Mouse (Mus musculus): Measurements from ENCODE around the gene Noxa1.

The Noxa1 gene

DNA sequence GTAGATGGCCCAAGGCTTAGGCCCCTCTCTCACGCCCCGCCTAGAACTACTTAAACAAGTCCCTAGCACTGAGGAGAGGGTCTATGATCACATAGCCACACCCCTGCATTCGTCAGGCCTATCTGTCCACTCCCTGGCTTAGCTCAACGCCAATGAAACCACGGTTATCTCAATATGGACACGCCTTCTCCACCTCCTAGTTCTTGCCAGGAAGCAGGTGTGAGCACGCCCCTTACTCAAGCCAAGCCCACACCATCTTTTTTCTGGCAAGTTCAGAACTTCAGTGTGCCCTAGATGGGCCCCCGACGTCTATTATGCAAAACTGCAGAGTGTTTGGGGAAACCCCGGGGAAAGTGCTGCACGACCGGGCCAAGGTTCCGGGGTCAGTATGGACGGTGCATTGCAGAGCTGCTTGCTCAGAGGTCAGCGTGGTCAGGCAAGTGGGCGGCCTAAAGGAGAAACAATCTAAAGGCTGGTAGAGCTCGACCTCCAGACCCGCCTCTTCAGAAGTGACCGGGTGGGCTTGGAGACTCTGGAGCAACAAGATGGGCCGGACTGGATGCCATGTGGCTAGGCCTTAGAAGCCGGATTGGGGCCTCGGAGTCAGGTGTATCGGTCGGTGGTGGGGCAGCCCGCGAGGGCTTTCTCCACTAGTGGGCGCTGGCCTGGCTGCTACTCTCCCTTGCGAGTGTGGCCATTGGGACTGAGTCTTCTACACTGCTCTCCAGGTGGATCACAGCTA, at the start of gene Noxa1:
Gene Noxa1, minus strand, starts transcription at position 41 of the 742 bp plus-strand sequence.
- in situ Hi-C loops (cut with MboI; ENCODE audit: unreplicated experiment in 2 of 2) = loop anchor here in 1 of 2 experiments (10.0 kb wide), 1 partner anchor 160 kb away; the partner anchor contains the start of gene Tmem203

GRCm38 (mm10) chr2:25141921-25142320, 47.0 kb upstream of the Noxa1 start:
- in situ Hi-C loops (cut with MboI; ENCODE audit: unreplicated experiment in 2 of 2) = no loop called here

- in situ Hi-C loops (cut with MboI; ENCODE audit: unreplicated experiment in 2 of 2) = no loop called here
Observed at GRCm38 (mm10) chr2:25141185-25141584, 46.2 kb upstream of the Noxa1 start.

DNA sequence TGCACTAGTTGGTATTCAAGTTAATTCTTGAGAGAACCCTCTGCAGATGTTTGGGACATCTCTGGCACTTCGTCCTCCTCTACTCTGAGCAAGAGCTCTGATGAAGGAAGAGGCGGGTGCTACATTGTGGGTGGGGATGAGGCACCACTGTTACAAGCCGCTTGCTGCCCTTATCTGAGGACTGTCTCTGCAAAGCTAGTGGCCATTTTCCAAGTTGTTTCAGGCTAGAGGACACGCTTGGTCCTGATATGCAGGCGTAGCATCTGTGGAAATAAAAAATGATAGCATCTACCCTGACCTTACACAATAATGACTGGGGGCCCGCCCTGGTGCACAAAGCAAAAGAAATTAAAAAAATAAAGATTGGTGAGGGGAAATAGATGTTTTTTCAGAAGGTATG, 42.9 kb upstream of the Noxa1 start:
- in situ Hi-C loops (cut with MboI; ENCODE audit: unreplicated experiment in 2 of 2) = loop anchor here in 1 of 2 experiments (10.0 kb wide), 1 partner anchor 187 kb away; no protein-coding TSS in a partner anchor

DNA sequence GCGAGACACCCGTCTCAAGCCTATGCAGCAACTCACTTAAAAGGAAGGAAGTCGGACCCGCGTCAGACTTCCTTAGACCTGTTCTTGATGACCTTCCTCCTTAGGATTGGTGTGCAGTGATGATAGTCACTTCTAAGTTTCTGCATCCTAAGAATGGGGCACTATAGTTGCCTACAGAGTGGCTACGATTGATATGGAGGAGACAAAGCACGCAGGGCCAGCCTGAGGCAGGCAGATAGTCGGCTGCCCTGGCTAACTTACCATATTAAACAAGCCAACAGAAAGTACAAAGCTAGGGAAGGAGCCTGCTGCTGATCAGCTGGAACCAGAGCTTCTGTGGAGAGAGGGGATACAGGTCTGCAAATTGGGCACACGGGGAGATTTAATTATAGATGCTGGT, 36.7 kb upstream of the Noxa1 start:
- in situ Hi-C loops (cut with MboI; ENCODE audit: unreplicated experiment in 2 of 2) = loop anchor here in 1 of 2 experiments (10.0 kb wide), 1 partner anchor 193 kb away; no protein-coding TSS in a partner anchor

DNA sequence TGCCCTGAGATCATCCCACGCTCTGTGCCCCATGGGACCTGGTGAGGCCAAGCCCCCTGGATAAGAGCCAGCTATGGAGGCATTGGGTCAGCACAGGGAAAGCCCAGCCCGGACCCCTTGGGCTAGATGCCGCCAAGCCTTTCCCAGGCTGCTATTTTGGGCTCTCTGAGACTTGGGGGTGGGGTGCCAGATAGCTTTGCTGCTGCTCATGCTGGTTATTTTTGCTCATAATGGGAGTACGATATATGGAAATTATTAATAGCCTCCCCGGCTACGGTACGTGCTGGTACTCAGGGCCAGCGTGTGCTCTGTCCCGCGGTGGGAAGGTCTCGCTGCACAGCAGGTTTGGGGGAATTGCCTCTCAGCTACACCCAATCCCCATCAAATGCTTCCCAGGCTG, 33.1 kb upstream of the Noxa1 start:
- in situ Hi-C loops (cut with MboI; ENCODE audit: unreplicated experiment in 2 of 2) = loop anchor here (5.0 kb wide), 2 partner anchors 124 to 274 kb away; no protein-coding TSS in a partner anchor

GRCm38 (mm10) chr2:25127206-25127605, 32.3 kb upstream of the Noxa1 start:
- in situ Hi-C loops (cut with MboI; ENCODE audit: unreplicated experiment in 2 of 2) = loop anchor here (5.0 kb wide), 2 partner anchors 125 to 275 kb away; no protein-coding TSS in a partner anchor

DNA sequence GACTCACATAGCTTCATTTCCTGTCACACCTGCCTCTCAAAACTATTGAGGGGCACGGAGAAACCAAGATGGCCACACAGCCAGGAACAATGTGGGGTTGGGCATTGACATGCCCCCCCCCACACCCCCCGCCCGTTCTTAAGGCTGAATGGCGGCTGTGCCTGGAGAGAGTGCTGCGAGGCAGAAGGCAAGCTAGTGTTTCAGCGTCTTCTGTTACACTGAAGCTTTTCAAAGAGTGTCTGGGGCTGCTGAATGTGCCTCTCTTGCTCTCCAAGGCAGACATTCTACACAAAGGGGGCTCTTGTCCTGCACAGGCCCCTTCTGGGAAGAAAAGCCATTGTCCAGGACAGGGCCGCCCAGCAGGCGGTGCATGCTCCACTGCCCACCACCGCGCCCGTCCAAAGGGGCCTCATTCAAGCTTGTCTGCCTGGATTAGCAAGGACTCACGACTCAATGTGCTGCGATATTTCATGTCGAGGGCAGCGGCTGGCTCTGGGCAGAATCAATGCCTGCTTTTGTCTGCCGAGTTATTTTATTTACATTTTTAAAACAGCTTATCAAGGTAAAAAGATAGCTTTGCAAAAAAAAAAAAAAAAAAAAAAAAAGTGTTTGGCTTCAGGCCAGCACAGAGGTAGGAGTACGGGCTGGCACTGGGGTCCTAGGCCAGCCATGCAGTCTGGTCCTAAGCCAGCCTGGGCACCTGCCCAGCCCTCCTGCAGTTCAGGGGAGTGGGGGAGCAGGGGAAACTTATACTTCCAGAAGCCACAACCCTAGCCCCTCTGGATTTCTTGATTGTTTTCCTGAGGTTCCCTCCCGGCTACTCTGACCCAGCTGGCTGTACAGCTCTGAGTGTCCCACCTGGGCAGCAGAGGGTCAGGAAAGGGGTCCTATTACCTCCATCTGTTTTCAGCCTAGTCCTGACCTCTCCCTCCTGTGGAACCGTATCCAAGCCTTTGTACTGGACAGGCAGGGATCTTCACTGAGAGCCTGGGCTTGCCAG, 31.4 kb upstream of the Noxa1 start:
- in situ Hi-C loops (cut with MboI; ENCODE audit: unreplicated experiment in 2 of 2) = loop anchor here (5.0 kb wide), 2 partner anchors 126 to 276 kb away; no protein-coding TSS in a partner anchor

DNA sequence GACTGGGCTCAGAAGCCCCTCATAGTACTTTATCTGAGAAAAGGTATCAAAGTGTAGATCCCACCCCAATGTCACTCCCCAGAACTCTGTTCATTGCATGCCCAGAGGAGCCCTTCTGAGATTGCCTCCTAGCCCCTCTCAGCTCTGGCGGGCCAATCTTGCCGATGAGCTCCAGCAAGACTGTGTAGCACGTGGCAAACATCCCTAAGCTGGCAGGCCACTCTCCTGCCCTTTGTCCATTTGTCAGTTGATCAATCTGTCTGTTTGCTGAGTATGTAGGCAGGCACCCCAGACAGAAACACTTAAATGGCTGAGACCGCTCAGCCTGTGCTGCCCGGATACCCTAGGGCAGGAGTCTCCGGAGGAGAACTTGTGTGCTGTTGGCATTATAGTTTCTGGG, 30.2 kb upstream of the Noxa1 start:
- in situ Hi-C loops (cut with MboI; ENCODE audit: unreplicated experiment in 2 of 2) = loop anchor here (5.0 kb wide), 2 partner anchors 127 to 277 kb away; no protein-coding TSS in a partner anchor

DNA sequence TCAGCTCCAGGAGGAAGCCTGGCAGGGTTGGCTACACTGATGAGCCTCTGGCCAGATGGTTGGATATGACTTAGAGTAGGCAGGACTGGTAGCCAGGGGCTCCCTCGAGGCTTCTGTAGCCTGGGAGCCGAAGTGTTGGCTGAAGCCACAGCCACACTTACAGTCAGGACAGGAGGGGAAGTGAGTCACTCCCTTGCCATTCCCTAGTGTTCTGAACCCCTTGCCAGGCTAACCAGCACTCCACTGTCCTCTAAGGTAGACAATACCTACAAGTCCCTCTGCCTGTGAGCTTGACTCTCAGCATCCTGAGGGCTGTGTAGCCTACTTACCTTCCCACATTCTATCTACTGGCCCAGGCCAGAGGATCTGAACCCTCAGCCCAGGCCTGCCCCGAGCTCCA, 29.5 kb upstream of the Noxa1 start:
- in situ Hi-C loops (cut with MboI; ENCODE audit: unreplicated experiment in 2 of 2) = no loop called here

DNA sequence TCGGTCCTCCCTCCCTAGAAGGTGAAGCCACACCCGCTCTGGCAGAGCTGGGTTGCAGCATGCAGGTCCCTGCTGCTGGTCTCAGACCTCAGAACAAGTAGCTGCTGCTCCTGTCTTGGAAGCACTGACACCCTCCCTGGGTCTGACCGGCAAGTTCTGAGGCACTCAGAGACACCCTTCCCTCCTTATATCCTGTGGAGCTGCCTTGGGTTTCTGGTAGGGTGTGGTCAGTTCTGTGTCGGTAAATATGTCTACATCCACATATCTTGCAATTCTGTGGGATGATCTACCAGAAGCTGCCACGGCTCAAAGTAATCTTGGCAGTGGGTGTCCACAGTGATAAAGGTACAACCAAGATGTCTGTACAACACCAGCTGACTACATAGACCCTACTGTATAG, 28.6 kb upstream of the Noxa1 start:
- in situ Hi-C loops (cut with MboI; ENCODE audit: unreplicated experiment in 2 of 2) = no loop called here

- in situ Hi-C loops (cut with MboI; ENCODE audit: unreplicated experiment in 2 of 2) = no loop called here
Observed at GRCm38 (mm10) chr2:25122666-25123065, 27.7 kb upstream of the Noxa1 start.

DNA sequence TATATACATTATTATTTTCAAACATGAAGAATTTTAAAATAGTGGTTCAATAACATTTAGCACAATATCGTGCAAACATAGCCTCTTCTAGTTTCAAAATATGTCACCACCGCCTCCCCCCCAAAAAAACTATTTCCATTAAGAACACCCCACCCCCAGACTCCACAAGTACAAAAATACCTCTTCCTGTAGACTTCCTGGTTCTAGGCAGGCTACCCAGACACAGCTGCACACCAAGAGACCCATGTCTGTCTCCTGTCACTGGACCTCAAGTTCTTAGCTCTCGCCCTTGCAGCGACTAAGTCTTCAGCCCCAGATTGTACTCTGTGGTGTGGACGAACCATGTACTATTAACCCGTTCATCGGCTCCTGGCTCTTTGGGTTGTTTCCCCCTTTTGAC, 26.0 kb upstream of the Noxa1 start:
- in situ Hi-C loops (cut with MboI; ENCODE audit: unreplicated experiment in 2 of 2) = no loop called here

- in situ Hi-C loops (cut with MboI; ENCODE audit: unreplicated experiment in 2 of 2) = no loop called here
Observed at GRCm38 (mm10) chr2:25115442-25115841, 20.5 kb upstream of the Noxa1 start.

DNA sequence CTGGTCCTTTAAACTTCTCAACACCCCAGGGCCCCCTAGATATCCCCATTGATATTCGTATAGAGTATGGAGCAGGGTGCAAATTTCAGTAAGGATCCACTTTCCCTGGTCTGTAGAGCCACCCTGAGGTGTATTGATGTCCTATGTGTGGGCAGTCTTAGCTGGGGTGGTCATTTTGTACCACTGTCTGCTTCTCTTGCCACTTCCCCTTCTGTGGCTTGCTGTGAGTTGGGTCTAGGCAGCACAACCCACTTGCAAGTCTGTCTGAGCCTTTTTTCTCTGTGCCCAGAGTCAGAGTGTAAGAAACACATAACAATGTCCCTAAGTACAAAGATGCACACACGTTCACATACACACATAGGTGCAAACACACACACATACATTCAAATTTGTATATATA, 19.4 kb upstream of the Noxa1 start:
- in situ Hi-C loops (cut with MboI; ENCODE audit: unreplicated experiment in 2 of 2) = no loop called here

DNA sequence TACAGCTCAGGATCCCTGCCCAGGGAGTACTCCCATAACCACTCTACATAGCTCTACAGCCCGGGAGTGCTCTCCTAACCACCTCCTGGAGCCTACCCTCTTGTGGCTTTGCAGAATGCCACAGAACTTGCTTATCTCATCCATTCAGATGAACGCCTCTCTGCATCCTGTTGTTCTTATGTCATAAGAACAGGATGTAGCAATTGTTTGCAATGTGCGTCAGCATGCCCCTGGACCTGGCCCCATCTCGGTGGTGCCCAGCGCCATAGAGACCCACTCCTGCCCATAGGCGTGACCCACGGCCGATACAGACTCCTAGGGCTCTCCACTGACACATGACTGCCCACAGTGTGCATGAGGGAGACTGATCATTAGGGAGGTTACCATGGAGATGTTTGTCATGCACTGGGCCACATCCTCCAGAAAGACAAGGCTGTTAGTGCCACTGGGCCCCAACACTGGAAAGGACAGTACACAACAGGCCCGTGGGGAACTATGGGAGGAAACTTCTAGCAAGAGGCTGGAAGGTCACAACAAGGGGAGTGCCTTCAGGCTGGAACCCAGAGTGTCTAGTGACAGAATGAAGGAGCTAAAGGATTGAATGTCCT, 16.3 kb upstream of the Noxa1 start:
- in situ Hi-C loops (cut with MboI; ENCODE audit: unreplicated experiment in 2 of 2) = no loop called here

DNA sequence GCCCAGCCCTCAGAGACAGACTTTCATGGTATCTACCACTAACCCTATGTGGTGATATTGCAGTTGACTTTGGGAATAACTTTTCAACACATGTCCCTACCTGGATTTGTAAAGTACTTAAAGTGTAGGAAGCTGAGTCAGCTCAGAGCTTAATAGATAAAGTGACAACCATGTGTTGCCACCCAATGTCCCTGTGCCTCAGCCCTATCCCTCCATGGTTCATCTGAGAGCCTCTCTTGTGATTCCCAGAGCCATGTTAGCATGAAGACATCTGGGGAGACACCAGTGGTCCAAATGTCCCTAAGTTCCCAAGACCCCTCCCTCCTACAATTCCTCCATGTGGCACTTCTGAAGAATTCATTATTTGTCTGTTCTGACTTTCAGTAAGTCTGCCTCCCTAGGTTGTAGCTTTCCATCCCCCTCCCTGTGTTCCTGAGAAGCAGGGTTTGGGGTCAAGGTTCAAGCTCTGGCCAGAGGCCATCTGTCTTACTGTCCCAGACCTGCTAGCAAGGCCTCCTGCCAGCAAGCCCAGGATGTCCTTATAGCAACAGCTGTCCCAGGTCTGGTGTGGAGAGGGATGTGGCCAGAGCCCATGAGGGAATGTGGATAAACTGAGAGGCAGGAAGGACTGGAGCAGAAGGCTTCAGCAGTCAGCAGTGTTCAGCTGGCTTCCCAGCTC, 15.7 kb upstream of the Noxa1 start:
- in situ Hi-C loops (cut with MboI; ENCODE audit: unreplicated experiment in 2 of 2) = no loop called here

- in situ Hi-C loops (cut with MboI; ENCODE audit: unreplicated experiment in 2 of 2) = no loop called here
Observed at GRCm38 (mm10) chr2:25109487-25109886, 14.5 kb upstream of the Noxa1 start.

GRCm38 (mm10) chr2:25106045-25106444, 11.1 kb upstream of the Noxa1 start:
- in situ Hi-C loops (cut with MboI; ENCODE audit: unreplicated experiment in 2 of 2) = no loop called here

- in situ Hi-C loops (cut with MboI; ENCODE audit: unreplicated experiment in 2 of 2) = loop anchor here in 1 of 2 experiments (5.0 kb wide), 1 partner anchor 53 kb away; no protein-coding TSS in a partner anchor
Observed at GRCm38 (mm10) chr2:25104122-25104521, 9.2 kb upstream of the Noxa1 start.
